Mouse (Mus musculus) MEL (cell line): ENCODE measurements around the gene Sde2. TPM values are rescaled to one million over a fixed set of nuclear protein-coding genes. Genes with fewer than 3 reads are reported as not detected.

Experiments
- DNase-seq: peaks from one replicate; pipeline ENCODE4 v3.0.0; 2011; ENCODE audit warnings: low read depth, low spot score
- H3K27ac ChIP-seq: 2 replicates; pipeline ENCODE4 v1.5.1; 2012; ENCODE audit warnings: low read depth, mild to moderate bottlenecking, control low read depth, low read length, moderate library complexity; ENCODE audit not compliant: control insufficient read depth
- H3K27me3 ChIP-seq, 2 experiments: fragments of 150-350 bp in 1 of 2; sonication (generic) in 1 of 2; 2 replicates each; pipeline ENCODE4 v1.6.1; 2012; ENCODE audit warnings: low read length in 2 of 2, mild to moderate bottlenecking in 2 of 2, improper control_type of control experiment in 1 of 2, moderate library complexity in 1 of 2; ENCODE audit not compliant: insufficient read depth in 2 of 2, control insufficient read depth in 1 of 2
- H3K36me3 ChIP-seq, 2 experiments: 2 replicates each; pipeline ENCODE4 v1.6.1; 2012 to 2014; ENCODE audit warnings: low read length in 2 of 2, improper control_type of control experiment in 1 of 2, inconsistent platforms in 1 of 2, mild to moderate bottlenecking in 1 of 2; ENCODE audit not compliant: insufficient read depth in 2 of 2, control insufficient read depth in 1 of 2
- H3K4me1 ChIP-seq, 2 experiments: fragments of 150-350 bp in 1 of 2; sonication (generic) in 1 of 2; 2 replicates each; pipeline ENCODE4 v1.6.1; 2012; ENCODE audit warnings: low read length in 2 of 2, improper control_type of control experiment in 1 of 2, mild to moderate bottlenecking in 1 of 2; ENCODE audit not compliant: insufficient read depth in 2 of 2, control insufficient read depth in 1 of 2
- H3K4me3 ChIP-seq, 2 experiments: fragments of 150-350 bp in 1 of 2; sonication (generic) in 1 of 2; 2 replicates each; pipeline ENCODE4 v1.5.1; 2012; ENCODE audit warnings: low read depth in 2 of 2, low read length in 2 of 2, mild to moderate bottlenecking in 2 of 2, moderate library complexity in 2 of 2, control low read depth in 1 of 2, improper control_type of control experiment in 1 of 2; ENCODE audit not compliant: control insufficient read depth in 1 of 2, insufficient read depth in 1 of 2
- H3K79me2 ChIP-seq: 2 replicates; pipeline ENCODE4 v1.6.1; 2012; ENCODE audit warnings: mild to moderate bottlenecking, low read length, moderate library complexity; ENCODE audit not compliant: control insufficient read depth, poor library complexity, insufficient read depth
- H3K9ac ChIP-seq: 2 replicates; pipeline ENCODE4 v1.6.1; 2012; ENCODE audit warnings: low read depth, mild to moderate bottlenecking, control low read depth, low read length, moderate library complexity; ENCODE audit not compliant: control insufficient read depth, poor library complexity, severe bottlenecking
- H3K9me3 ChIP-seq: fragments of 150-350 bp; sonication (generic); replicated peaks from 2 replicates; pipeline ENCODE4 v1.6.1; 2012; ENCODE audit warnings: mild to moderate bottlenecking, low read length, improper control_type of control experiment, moderate library complexity; ENCODE audit not compliant: insufficient read depth
- CHD1 ChIP-seq: IDR thresholded peaks from 2 replicates; pipeline ENCODE4 v1.6.1; 2012; ENCODE audit warnings: low read depth, mild to moderate bottlenecking, inconsistent platforms, low read length, improper control_type of control experiment
- CHD2 ChIP-seq: IDR thresholded peaks from 2 replicates; pipeline ENCODE4 v1.6.1; 2011; ENCODE audit warnings: low read length, improper control_type of control experiment
- CTCF ChIP-seq, 3 experiments: IDR thresholded peaks in 2 of 3; conservative IDR thresholded peaks in 1 of 3; 2 replicates each; pipeline ENCODE4 v1.5.1; 2011 to 2012; ENCODE audit warnings: low read length in 3 of 3, low read depth in 2 of 3, mild to moderate bottlenecking in 2 of 3, improper control_type of control experiment in 1 of 3, inconsistent platforms in 1 of 3, mixed read lengths in 1 of 3, moderate library complexity in 1 of 3; ENCODE audit not compliant: control insufficient read depth in 1 of 3, insufficient read depth in 1 of 3, poor library complexity in 1 of 3, severe bottlenecking in 1 of 3
- E2F4 ChIP-seq: IDR thresholded peaks from 2 replicates; pipeline ENCODE4 v1.6.1; 2011; ENCODE audit warnings: low read depth, low read length, improper control_type of control experiment, borderline replicate concordance
- ELF1 ChIP-seq: IDR thresholded peaks from 2 replicates; pipeline ENCODE4 v1.6.1; 2014; ENCODE audit warnings: low read depth, mild to moderate bottlenecking, inconsistent platforms, low read length, improper control_type of control experiment, moderate library complexity
- EP300 ChIP-seq, 2 experiments: IDR thresholded peaks; 2 replicates each; pipeline ENCODE4 v1.6.1; 2011; ENCODE audit warnings: improper control_type of control experiment in 2 of 2, low read length in 2 of 2, low read depth in 1 of 2, mild to moderate bottlenecking in 1 of 2
- ETS1 ChIP-seq: IDR thresholded peaks from 2 replicates; pipeline ENCODE4 v1.6.1; 2012; ENCODE audit warnings: low read depth, mild to moderate bottlenecking, inconsistent platforms, low read length, improper control_type of control experiment, moderate library complexity
- GATA1 ChIP-seq: IDR thresholded peaks from 2 replicates; pipeline ENCODE4 v1.6.1; 2011; ENCODE audit warnings: low read depth, low read length, improper control_type of control experiment
- HCFC1 ChIP-seq: IDR thresholded peaks from 2 replicates; pipeline ENCODE4 v1.6.1; 2012; ENCODE audit warnings: low read depth, mild to moderate bottlenecking, inconsistent platforms, low read length, improper control_type of control experiment, moderate library complexity
- MAFK ChIP-seq: IDR thresholded peaks from 2 replicates; pipeline ENCODE4 v1.6.1; 2011; ENCODE audit warnings: low read depth, mild to moderate bottlenecking, low read length, improper control_type of control experiment, borderline replicate concordance
- MAX ChIP-seq: IDR thresholded peaks from 2 replicates; pipeline ENCODE4 v1.6.1; 2011; ENCODE audit warnings: low read length, improper control_type of control experiment
- MAZ ChIP-seq: IDR thresholded peaks from 2 replicates; pipeline ENCODE4 v1.6.1; 2012; ENCODE audit warnings: low read depth, mild to moderate bottlenecking, inconsistent platforms, low read length, improper control_type of control experiment
- MEF2A ChIP-seq: IDR thresholded peaks from 2 replicates; pipeline ENCODE4 v1.6.1; 2014; ENCODE audit warnings: low read depth, mild to moderate bottlenecking, inconsistent platforms, low read length, improper control_type of control experiment; ENCODE audit not compliant: poor library complexity, insufficient replicate concordance, severe bottlenecking; ENCODE audit errors: extremely low read depth
- MXI1 ChIP-seq: IDR thresholded peaks from 2 replicates; pipeline ENCODE4 v1.6.1; 2011; ENCODE audit warnings: mild to moderate bottlenecking, low read depth, low read length, improper control_type of control experiment
- MYC ChIP-seq: IDR thresholded peaks from 2 replicates; pipeline ENCODE4 v1.6.1; 2011; ENCODE audit warnings: low read depth, mild to moderate bottlenecking, low read length, improper control_type of control experiment, moderate library complexity
- NELFE ChIP-seq: IDR thresholded peaks from 2 replicates; pipeline ENCODE4 v1.6.1; 2011; ENCODE audit warnings: low read depth, low read length, improper control_type of control experiment
- NRF1 ChIP-seq: IDR thresholded peaks from 2 replicates; pipeline ENCODE4 v1.6.1; 2014; ENCODE audit warnings: low read depth, mild to moderate bottlenecking, inconsistent platforms, low read length, improper control_type of control experiment, moderate library complexity; ENCODE audit not compliant: poor library complexity, insufficient read depth, severe bottlenecking
- POLR2A ChIP-seq, 2 experiments: IDR thresholded peaks; 2 replicates each; pipeline ENCODE4 v1.6.1; 2011 to 2012; ENCODE audit warnings: low read length in 2 of 2, mild to moderate bottlenecking in 2 of 2, control low read depth in 1 of 2, improper control_type of control experiment in 1 of 2, low read depth in 1 of 2, moderate library complexity in 1 of 2; ENCODE audit not compliant: control insufficient read depth in 1 of 2, insufficient read depth in 1 of 2, poor library complexity in 1 of 2
- RAD21 ChIP-seq: IDR thresholded peaks from 2 replicates; pipeline ENCODE4 v1.6.1; 2011; ENCODE audit warnings: mild to moderate bottlenecking, low read depth, low read length, improper control_type of control experiment
- SIN3A ChIP-seq: IDR thresholded peaks from 2 replicates; pipeline ENCODE4 v1.6.1; 2012; ENCODE audit warnings: low read length, improper control_type of control experiment, inconsistent platforms
- SMC3 ChIP-seq: IDR thresholded peaks from 2 replicates; pipeline ENCODE4 v1.6.1; 2011; ENCODE audit warnings: low read depth, low read length, improper control_type of control experiment
- TAL1 ChIP-seq: IDR thresholded peaks from 2 replicates; pipeline ENCODE4 v1.6.1; 2012; ENCODE audit warnings: mild to moderate bottlenecking, inconsistent platforms, low read length, moderate library complexity, mixed read lengths
- TBP ChIP-seq: IDR thresholded peaks from 2 replicates; pipeline ENCODE4 v1.8.0; 2011; ENCODE audit warnings: low read depth, low read length, improper control_type of control experiment
- UBTF ChIP-seq: IDR thresholded peaks from 2 replicates; pipeline ENCODE4 v1.6.1; 2012; ENCODE audit warnings: low read depth, mild to moderate bottlenecking, inconsistent platforms, low read length, improper control_type of control experiment, moderate library complexity, borderline replicate concordance; ENCODE audit not compliant: insufficient read depth
- USF1 ChIP-seq: IDR thresholded peaks from 2 replicates; pipeline ENCODE4 v1.6.1; 2014; ENCODE audit warnings: low read depth, mild to moderate bottlenecking, inconsistent platforms, low read length, improper control_type of control experiment, moderate library complexity
- USF2 ChIP-seq, 2 experiments: IDR thresholded peaks; 2 replicates each; pipeline ENCODE4 v1.6.1; 2011 to 2012; ENCODE audit warnings: improper control_type of control experiment in 2 of 2, low read length in 2 of 2, borderline replicate concordance in 1 of 2, inconsistent platforms in 1 of 2, low read depth in 1 of 2, mild to moderate bottlenecking in 1 of 2; ENCODE audit not compliant: insufficient read depth in 1 of 2
- ZC3H11A ChIP-seq: IDR thresholded peaks from 2 replicates; pipeline ENCODE4 v1.6.1; 2012; ENCODE audit warnings: low read depth, mild to moderate bottlenecking, inconsistent platforms, low read length, improper control_type of control experiment
- ZMIZ1 ChIP-seq: IDR thresholded peaks from 2 replicates; pipeline ENCODE4 v1.6.1; 2012; ENCODE audit warnings: low read depth, mild to moderate bottlenecking, inconsistent platforms, low read length, improper control_type of control experiment, moderate library complexity
- ZNF384 ChIP-seq: IDR thresholded peaks from 2 replicates; pipeline ENCODE4 v1.6.1; 2012; ENCODE audit warnings: low read depth, mild to moderate bottlenecking, inconsistent platforms, low read length, improper control_type of control experiment
- polyA plus RNA-seq, 2 experiments: library from polyadenylated mRNA; stranded (reverse) in 1 of 2; unstranded in 1 of 2; fragments of >175 nt in 1 of 2; fragments of >200 nt in 1 of 2; gene quantifications; 2 replicates each; pipeline versions ENCODE4 v1.2.1 to v1.2.4; 2012; ENCODE audit warnings: low replicate concordance in 2 of 2, low read depth in 1 of 2; ENCODE audit not compliant: insufficient read length in 2 of 2, insufficient read depth in 1 of 2, missing spikeins in 1 of 2
- total RNA-seq: library from RNA; depleted of rRNA; stranded (reverse); fragments of 300-350 nt; gene quantifications from 2 replicates; pipeline ENCODE4 v1.2.3, GENCODE M21; 2012

The Sde2 gene
- total and polyA plus RNA-seq, 3 experiments: 35.5 to 48.0 TPM; not detected in 1

DNA sequence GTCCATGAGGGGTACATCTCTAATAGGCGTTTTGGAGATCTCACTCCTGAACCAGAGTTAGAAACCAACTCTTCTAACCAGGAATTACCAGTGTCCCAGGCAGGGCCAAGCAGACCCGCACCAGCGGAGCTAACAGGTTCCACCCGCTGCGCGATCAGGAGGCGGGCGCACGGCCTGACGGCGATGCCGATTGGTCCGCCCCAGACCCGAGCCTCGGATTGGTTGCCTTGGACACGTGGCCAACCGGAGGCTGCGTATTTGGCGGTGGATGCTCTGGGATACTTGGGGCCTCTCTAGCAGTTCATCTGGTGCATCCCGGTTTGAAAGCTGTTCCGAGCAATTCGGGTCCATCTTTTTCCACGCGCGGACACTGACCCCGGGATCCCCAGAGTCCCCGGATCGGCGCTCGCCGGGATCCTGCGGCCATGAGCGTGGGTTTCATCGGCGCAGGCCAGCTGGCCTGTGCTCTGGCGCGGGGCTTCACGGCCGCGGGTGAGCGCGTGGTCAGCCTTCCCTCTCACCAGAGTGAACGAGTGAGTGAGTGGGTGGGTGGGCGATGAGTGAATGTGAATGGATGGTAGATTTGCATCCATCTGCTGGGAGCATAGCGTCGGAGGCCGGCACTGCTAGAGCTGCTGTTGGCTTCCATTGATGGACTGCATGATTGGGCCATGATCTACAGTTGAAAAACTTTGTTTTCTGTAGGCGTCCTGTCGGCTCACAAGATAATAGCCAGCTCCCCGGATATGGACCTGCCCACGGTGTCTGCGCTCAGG, 53.3 kb downstream of the Sde2 start, which contains the start of gene Pycr2:
Gene Pycr2 (plus strand): TSS at position 255 of the 776 bp plus-strand sequence.
- Histone ChIP-seq H3K79me2 (peaks cover 23% of the 10 kb centered on the region), H3K9ac (peak within 1 kb of the TSS; percentile 93), H3K4me1 (peaks cover 2 to 32% of the 10 kb centered on the region in 2 experiments), H3K27me3 (no peaks in the 10 kb centered on the region), H3K36me3 (peaks cover 0 to 30% of the 10 kb centered on the region in 2 experiments; a peak in 2 of 4 replicates), H3K4me3 (peak within 1 kb of the TSS; percentile 74 to 98), H3K9me3 (no peaks in the 10 kb centered on the region), H3K27ac (peak within 1 kb of the TSS; percentile 95)
- peak; percentile 98 for DNase-seq
- TF ChIP-seq ETS1: peak; percentile 27; the same call in 1 of the 2 replicates
- no peak for TF ChIP-seq E2F4
- TF ChIP-seq UBTF: peak; percentile 59; the same call in 1 of the 2 replicates
- peak; percentile 86; the same call in 1 of the 2 replicates for TF ChIP-seq TBP
- peak; percentile 70 for TF ChIP-seq NRF1
- no peak for TF ChIP-seq TAL1
- no peak for TF ChIP-seq RAD21
- TF ChIP-seq SIN3A: peak; percentile 25
- no peak for TF ChIP-seq CTCF (IDR thresholded peaks at IDR 0.05 in 2 of 3, conservative IDR thresholded peaks at IDR 0.05 in 1 of 3; ENCODE audit: control insufficient read depth in 1 of 3, insufficient read depth in 1 of 3, low read depth in 2 of 3, low read length in 3 of 3, poor library complexity in 1 of 3, severe bottlenecking in 1 of 3)
- TF ChIP-seq USF2 (IDR thresholded peaks at IDR 0.05; ENCODE audit: borderline replicate concordance in 1 of 2, insufficient read depth in 1 of 2, low read depth in 1 of 2, low read length in 2 of 2): peak; percentile 84 to 95
- TF ChIP-seq GATA1: no peak
- no peak for TF ChIP-seq MEF2A
- TF ChIP-seq MAFK: no peak
- TF ChIP-seq CHD2: no peak
- TF ChIP-seq ELF1: no peak
- peak; percentile 98 for TF ChIP-seq USF1
- no peak for TF ChIP-seq SMC3
- TF ChIP-seq POLR2A (IDR thresholded peaks at IDR 0.05; ENCODE audit: control insufficient read depth in 1 of 2, insufficient read depth in 1 of 2, low read depth in 1 of 2, low read length in 2 of 2, poor library complexity in 1 of 2): peak; percentile 71 to 84
- TF ChIP-seq MYC: 0 out of 2 replicates have a peak, but pooled peaks have one; percentile 15
- TF ChIP-seq EP300 (IDR thresholded peaks at IDR 0.05; ENCODE audit: low read depth in 1 of 2, low read length in 2 of 2): 0 out of 4 replicates have a peak, but pooled peaks of 1 of the 2 experiments have one; percentile 44
- peak; percentile 81 for TF ChIP-seq NELFE
- peak; percentile 55; the same call in 1 of the 2 replicates for TF ChIP-seq HCFC1
- no peak for TF ChIP-seq ZC3H11A
- TF ChIP-seq ZNF384: no peak
- TF ChIP-seq MXI1: peak; percentile 73; the same call in 1 of the 2 replicates
- peak; percentile 94 for TF ChIP-seq MAX
- TF ChIP-seq CHD1: no peak
- TF ChIP-seq ZMIZ1: peak; percentile 55; the same call in 1 of the 2 replicates
- TF ChIP-seq MAZ: no peak; the same call in 1 of the 2 replicates
